Mouse (Mus musculus) B cell, adult 2 months (primary cell): Measurements from ENCODE around the gene Map6d1.

Source experiments
- DNase-seq, 2 experiments: peaks; one replicate each; pipeline ENCODE4 v3.0.0; 2022

Gene Map6d1

DNA sequence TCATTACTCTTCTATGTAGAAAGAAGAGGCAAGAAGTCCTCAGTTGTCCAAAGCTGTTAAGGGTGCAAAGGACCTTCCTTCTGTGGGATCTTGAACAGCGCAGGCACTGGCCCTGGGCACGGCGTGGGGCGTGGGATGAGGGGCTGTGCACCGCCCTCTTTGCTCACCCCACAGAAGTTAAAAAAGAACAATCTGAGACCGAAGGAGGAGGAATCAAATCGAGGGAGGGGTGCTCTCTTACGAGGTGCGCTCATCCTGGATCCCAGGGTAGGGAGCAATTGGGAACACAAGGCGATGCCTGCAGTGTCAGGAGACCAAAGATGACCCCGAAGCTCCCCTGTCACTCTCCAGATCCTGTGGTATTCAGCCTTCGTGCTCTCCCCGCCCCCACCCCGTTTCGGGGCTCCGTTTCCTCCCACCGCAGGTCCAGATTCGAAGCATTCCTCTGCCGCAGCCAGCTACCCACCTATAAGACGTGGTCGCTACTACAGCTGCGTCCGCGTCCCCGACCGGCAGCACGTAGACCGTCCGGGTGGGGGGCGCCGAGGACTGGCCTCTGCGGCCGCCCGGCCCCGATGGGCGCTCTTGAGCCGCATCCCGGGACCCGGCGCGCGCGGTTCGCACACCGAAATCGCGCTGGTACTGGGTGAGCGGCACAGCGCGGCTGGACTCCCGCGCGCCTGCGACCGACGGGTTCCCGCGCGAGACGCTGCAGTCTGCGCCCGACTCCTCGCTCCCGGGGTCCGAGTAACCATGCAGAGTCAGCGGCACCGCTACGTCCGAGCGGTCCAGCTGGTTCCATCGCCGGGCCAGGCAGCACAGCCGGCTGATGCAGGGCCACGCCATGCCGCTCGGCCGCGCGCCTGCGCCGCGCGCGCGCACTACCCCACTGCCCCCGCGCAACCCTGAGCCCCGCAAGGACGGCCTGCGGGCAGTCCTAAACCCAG, at the start of gene Map6d1:
TSS of gene Map6d1 (minus strand) at position 891 of the 947 bp plus-strand sequence.
- DNase-seq, result peak; percentile 23 to 25

GRCm38 (mm10) chr16:20280238-20280637, 39.1 kb upstream of the Map6d1 start:
- no peak for DNase-seq

GRCm38 (mm10) chr16:20279395-20279794, 38.2 kb upstream of the Map6d1 start:
- DNase-seq, result no peak

GRCm38 (mm10) chr16:20272994-20273393, 31.8 kb upstream of the Map6d1 start:
- no peak for DNase-seq

DNA sequence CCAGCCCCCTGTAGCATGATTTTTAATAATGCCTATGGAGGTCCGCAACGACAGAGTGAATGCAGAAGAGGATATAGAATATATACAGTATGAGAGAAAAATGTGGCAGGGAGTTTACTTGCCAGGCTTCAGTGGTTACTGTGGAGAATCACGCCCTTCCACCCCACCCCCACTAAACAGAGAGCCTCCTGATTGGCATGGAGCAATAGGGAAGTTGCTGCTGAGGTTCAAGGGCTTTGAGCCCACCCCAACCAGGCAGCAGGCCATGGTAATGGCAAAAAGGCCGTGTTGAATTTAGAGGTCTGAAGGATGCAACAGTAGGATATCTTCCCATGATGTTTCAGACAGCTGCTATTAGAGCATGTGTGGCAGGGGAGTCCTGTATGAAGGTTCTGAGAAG, 30.2 kb upstream of the Map6d1 start:
- DNase-seq, result no peak

GRCm38 (mm10) chr16:20265089-20265488, 23.9 kb upstream of the Map6d1 start:
- DNase-seq, result no peak

DNA sequence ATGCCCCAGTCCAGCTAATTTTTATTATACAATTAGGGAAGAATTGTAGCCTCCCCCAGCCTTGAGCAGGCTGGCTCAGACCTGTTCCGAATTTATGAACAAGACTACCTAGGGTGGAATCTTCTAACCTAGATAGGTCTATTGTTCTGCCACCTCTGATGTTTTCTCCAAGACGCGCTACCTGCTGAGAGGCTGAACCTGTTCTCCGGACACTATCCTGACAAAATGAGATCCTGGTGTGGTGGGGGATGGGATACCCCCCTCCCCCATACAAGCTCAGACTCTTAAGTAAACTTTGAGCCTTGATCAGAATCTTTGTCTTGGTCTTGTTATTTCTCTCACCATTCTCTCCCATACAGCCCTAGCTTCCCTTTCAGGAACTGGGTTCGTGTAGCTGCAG, 16.8 kb upstream of the Map6d1 start:
- no peak for DNase-seq

GRCm38 (mm10) chr16:20248442-20249174, 7.5 kb upstream of the Map6d1 start:
- DNase-seq, result no peak

DNA sequence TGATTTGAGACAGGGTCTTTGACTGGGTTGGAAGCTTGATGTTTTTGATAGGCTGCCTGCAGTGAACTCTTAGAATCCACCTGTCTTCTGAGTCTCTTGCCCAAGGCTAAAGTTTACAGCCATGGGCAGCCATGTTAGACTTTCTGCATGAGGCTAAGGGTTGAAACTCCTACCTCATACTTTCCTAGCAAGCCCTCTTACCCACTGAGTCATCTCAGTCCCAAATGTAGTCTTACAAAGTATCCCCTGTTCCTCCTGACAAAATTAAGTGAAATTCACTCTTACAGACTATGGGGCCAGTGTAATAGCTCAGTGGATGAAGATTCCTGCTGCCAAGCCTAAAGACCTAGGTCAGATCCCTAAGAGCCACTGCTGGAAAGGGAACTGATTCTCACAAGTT, 5.9 kb upstream of the Map6d1 start:
- DNase-seq, result no peak

- no peak for DNase-seq
These were observed 2.5 kb downstream of the Map6d1 start for GRCm38 (mm10) chr16:20238646-20239045.

DNA sequence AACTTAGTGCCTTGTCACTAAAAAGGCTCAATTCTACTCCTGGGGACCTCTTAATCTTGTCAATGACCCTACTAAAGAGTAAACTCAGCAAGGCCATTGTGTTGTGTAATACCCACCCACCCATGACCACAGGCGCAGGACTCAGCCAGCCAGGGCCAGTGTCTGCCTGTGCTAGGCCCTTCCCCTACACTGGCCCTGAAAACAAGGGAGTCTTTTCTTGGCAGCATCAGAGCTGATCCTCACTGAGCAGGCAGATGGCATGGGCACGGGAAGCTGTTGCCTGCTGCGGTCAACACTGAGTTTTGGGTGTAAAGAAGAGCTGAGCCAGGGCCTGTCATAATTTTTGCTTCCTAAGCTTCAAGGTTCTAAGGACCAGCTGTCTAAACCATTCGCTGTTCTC, 3.7 kb downstream of the Map6d1 start:
- no peak for DNase-seq

GRCm38 (mm10) chr16:20234406-20234805, 6.8 kb downstream of the Map6d1 start:
- no peak for DNase-seq

DNA sequence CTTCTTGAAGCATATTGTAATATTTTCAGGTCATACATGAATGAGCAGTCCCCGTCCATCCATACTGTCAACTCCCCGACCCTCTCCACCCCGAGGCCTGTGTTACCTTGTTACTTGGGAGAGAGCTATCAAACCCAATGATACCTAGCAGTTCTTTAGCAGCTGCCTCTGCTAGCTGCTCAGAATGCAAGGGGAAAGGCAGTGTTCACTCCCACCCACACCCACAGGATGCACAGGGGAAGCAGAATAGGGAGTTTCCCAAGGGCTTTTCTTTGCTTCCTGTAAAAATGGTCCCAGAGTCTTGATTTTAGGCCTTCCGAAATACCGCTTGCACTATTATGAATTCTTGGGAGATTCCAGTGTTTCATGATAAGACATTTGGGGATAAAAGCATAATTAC, 13.0 kb downstream of the Map6d1 start:
- DNase-seq, result no peak

DNA sequence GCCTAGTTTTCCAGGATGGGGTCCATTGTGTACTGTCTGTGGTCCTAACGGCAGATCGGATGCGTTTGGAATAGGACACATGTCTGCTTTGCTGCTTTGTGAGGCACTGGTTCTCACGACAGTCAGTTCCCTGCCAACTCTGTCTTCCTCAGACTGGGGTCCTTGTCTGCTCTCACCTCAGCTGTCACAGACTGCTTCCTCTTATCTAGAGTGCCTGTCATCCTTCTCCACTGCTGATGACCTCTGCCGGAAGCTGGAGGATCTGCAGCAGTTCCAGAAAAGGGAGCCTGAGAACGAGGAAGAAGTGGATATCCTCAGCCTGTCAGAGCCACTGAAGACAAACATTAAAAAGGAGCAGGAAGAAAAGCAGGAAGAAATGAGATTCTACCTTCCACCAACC, 13.7 kb downstream of the Map6d1 start:
- DNase-seq, result no peak

DNA sequence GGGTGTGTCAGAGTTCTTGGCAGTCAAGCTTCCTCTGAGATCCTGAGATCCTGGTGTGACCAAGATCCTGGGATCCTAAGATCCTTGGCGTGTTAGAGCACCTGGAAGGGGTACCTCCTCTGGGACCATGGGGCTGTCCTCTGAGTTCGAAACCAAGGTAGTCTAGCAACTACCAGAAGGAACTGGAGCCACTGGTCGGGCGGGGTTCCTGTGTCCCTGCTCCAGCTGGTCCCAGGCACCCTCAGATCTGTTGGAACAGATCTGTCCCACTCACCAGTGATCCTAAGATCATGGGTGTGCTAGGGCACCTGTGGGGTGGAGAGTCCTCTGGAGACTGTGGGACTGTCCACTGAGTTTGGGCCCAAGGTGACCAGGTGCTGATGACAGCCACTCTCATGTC, 14.5 kb downstream of the Map6d1 start:
- no peak for DNase-seq

DNA sequence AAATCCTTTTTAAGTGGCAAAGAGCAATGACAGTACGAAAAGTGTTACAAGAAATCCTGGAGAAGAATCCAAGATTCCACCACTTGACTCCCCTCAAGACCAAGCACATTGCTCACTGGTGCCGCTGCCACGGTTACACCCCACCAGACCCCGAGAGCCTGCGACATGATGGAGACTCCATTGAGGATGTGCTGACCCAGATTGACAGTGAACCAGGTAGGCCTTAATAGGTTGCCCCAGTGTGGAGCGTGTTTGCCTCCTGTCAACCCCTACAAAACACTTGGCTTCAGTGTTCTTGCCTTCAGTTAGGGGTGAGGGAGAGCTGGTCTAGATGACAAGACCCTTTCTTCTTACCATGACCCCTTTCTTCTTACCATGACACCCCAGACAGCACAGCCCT, 18.4 kb downstream of the Map6d1 start:
- DNase-seq, result no peak

GRCm38 (mm10) chr16:20213591-20214226, 27.4 kb downstream of the Map6d1 start:
- DNase-seq, result peak; percentile 51

DNA sequence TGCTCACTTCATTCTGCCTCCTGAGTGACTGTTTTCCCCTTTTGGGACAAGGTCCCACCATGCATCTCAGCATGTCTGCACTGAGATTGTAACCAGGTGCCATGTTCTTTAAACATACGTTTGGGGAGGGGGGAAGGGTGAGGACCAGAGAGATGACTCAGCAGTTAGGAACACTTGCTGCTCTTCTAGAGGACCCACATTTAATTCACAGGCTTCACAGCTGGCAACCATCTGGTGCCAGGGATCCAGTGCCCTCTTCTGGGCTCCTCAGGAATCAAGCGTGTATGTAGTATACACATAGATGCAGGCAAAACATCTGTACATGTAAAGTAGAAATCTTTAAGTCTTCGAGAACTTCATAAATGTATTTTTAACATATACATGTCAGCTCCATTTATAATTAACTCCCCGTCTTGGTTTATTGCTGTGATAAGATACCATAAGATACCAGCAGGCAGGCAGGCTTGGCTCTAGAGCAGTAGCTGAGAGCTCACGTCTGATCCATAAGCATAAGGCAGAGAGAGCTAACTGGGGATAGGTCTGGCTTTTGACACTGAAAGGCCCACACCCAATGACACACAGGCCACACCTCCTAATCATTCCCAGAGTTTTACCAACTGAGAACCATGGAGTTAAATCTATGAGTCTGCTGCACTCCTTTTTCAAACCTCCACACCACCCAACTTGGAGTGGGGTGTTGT, 41.5 kb downstream of the Map6d1 start:
- no peak for DNase-seq

GRCm38 (mm10) chr16:20196962-20197361, 44.2 kb downstream of the Map6d1 start:
- DNase-seq, result no peak

DNA sequence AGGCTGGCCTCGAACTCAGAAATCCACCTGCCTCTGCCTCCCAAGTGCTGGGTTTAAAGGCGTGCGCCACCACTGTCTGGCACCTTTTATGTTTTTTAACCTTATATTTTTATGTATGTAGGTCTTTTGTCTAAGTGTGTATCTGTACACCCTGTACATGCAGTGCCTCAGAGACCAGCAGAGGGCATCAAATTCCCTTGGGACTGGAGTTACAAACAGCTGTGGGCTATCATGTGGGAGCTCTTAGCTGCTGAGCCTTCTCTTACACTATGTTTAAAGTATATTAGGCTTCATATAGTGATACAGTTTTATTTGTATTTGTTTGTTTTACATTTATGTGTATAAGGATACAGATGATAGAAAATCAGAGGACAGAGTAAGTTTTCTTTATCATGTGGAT, 45.6 kb downstream of the Map6d1 start:
- DNase-seq, result peak; percentile 61 to 68

DNA sequence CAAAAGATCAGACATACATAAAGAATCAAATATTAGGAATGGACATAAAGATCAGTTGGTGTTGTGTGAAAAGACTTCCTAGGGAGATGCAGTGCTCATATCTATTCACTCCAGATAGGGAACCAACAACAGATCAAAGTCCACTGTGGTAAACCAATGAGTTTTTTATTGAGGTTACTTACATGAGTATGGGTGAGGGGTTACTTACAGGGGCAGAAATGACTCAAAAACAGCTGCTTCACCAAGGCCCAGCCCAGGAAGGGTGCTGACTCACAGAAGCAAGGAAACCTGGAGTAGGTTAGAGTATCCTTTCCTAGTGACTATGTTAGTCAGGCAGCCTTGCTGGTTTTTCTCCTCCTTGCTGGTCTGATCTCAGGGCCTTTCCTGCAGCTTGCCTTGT, 49.1 kb downstream of the Map6d1 start:
- DNase-seq, result no peak

GRCm38 (mm10) chr16:20191161-20191882, 49.8 kb downstream of the Map6d1 start:
- no peak for DNase-seq
